Mouse (Mus musculus): ENCODE results near the gene Mtg1. TPM values are rescaled to one million over a fixed set of nuclear protein-coding genes. Genes with fewer than 3 reads are reported as not detected.

Mtg1 gene
- polyA plus RNA-seq (2015; fragmentation: Nextera tagmentation; extraction: Ambion mirVana), result 27.8 and 33.4 TPM in 2 replicates

DNA sequence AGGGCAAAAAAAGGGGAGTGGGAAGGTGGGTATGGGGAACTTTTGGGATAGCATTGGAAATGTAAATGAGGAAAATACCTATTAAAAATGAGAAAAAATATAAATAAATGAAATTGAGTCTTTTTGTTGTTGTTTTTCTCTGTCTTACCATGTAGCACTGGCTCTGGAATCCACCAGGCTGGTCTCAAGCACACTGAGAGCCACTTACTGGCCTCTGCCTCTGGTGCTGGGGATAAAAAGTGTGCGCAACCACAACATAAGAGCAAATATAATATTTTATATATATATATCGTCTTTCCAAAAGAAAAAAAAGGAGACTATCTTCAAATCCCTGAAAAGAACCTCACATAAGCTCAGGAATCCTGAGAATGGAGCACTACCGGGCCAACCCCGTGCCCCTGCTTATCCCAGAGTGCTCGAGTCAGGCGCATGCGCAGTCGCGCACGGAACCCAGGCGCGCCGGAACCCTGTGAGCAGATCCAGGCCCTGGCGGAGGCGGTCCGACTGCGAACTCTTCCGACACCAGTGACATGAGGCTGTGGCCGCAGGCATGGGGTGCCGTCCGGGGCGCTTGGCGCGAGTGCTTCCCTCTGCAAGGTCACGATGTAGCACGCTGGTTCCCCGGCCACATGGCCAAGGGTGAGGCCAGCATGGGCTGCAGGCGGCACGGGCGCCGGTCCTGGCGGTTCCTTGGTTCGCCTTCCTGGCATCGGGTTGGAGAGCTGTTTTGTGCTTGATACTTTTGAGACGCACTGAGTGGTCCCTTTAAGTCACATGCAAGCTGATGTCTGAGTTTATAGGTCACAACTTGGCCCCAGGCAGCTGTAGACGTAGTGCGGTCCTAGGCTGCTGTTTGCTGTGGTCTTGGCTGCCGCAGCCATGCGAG, at the start of gene Mtg1:
Gene Mtg1, plus strand, starts transcription at position 430 of the 886 bp plus-strand sequence.
- Histone ChIP-seq H3K36me3 (no peaks in the 10 kb centered on the region), H3K27me3 (no peaks in the 10 kb centered on the region), H3K4me2 (peak within 1 kb of the TSS; percentile 84), H3K4me1 (replicated peaks) (peaks cover 7% of the 10 kb centered on the region), H3K9me3 (replicated peaks) (no peaks in the 10 kb centered on the region), H3K4me3 (peak within 1 kb of the TSS; percentile 81), H3K9ac (peak within 1 kb of the TSS; percentile 91), H3K27ac (peak within 1 kb of the TSS; percentile 84)
- ATAC-seq (replicated peaks; ENCODE audit: insufficient number of reproducible peaks, insufficient read depth, low FRiP score, low read depth), result peak; percentile 97
- 2% methylated on average over 39 of the region's 39 CpGs for WGBS

- no peak overlapping the region for H3K27ac ChIP-seq
- ATAC-seq (replicated peaks; ENCODE audit: insufficient number of reproducible peaks, insufficient read depth, low FRiP score, low read depth), result no peak
- H3K4me3 ChIP-seq, result no peak overlapping the region
- no peak overlapping the region for H3K4me2 ChIP-seq
- H3K9ac ChIP-seq, result no peak overlapping the region
- H3K9me3 ChIP-seq (replicated peaks), result no peaks in the 10 kb centered on the region
- WGBS, result 73% methylated on average over 10 of the region's 10 CpGs
- no peaks in the 10 kb centered on the region for H3K27me3 ChIP-seq
- H3K4me1 ChIP-seq (replicated peaks), result peaks cover 11% of the 10 kb centered on the region
- H3K36me3 ChIP-seq, result no peaks in the 10 kb centered on the region
These were observed 46.8 kb upstream of the Mtg1 start for GRCm38 (mm10) chr7:140090601-140091000.

- Histone ChIP-seq H3K4me1 (replicated peaks) (peaks cover 12% of the 10 kb centered on the region), H3K36me3 (no peaks in the 10 kb centered on the region), H3K9ac (no peak within 1 kb of the TSS), H3K9me3 (replicated peaks) (no peaks in the 10 kb centered on the region), H3K4me2 (no peak within 1 kb of the TSS), H3K27me3 (no peaks in the 10 kb centered on the region), H3K27ac (no peak within 1 kb of the TSS), H3K4me3 (no peak within 1 kb of the TSS)
- 75% methylated on average over 5 of the region's 5 CpGs for WGBS
- ATAC-seq (replicated peaks; ENCODE audit: insufficient number of reproducible peaks, insufficient read depth, low FRiP score, low read depth), result no peak
These were observed 44.3 kb upstream of the Mtg1 start, which contains the start of gene Prap1 for GRCm38 (mm10) chr7:140092924-140093528. TSS of gene Prap1 (plus strand) at chr7:140093395.

GRCm38 (mm10) chr7:140094954-140095353, 42.4 kb upstream of the Mtg1 start:
- H3K4me1 ChIP-seq (replicated peaks), result peaks cover 12% of the 10 kb centered on the region
- H3K4me2 ChIP-seq, result no peak overlapping the region
- ATAC-seq (replicated peaks; ENCODE audit: insufficient number of reproducible peaks, insufficient read depth, low FRiP score, low read depth), result 0 out of 2 replicates have a peak, but pooled peaks have one; percentile 37
- no peaks in the 10 kb centered on the region for H3K9me3 ChIP-seq (replicated peaks)
- H3K27me3 ChIP-seq, result no peaks in the 10 kb centered on the region
- 38% methylated on average over 5 of the region's 5 CpGs for WGBS
- no peak overlapping the region for H3K27ac ChIP-seq
- no peak overlapping the region for H3K4me3 ChIP-seq
- H3K9ac ChIP-seq, result no peak overlapping the region
- no peaks in the 10 kb centered on the region for H3K36me3 ChIP-seq

DNA sequence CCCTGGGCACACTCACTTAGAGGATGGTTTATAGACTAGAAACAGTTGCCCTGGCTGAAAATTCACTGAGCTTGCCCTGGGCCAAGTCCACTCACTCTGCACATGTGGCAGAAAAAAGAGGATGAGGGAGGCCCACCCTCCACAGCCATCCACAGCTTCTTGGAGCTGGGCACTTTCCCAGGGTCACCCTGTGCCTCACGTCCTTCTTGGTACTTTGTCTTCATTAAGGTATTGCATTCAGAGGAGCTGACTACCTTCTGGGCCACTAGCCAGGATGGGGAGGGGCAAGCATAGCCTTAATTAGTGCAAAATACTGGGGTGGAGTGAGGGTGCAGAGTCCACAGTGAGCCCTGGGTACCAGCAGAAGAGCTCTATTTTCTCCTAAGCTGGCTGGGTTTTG, 41.8 kb upstream of the Mtg1 start:
- no peak overlapping the region for H3K27ac ChIP-seq
- ATAC-seq (replicated peaks; ENCODE audit: insufficient number of reproducible peaks, insufficient read depth, low FRiP score, low read depth), result no peak
- no peak overlapping the region for H3K9ac ChIP-seq
- H3K9me3 ChIP-seq (replicated peaks), result no peaks in the 10 kb centered on the region
- peaks cover 12% of the 10 kb centered on the region for H3K4me1 ChIP-seq (replicated peaks)
- no peaks in the 10 kb centered on the region for H3K27me3 ChIP-seq
- H3K4me2 ChIP-seq, result no peak overlapping the region
- H3K4me3 ChIP-seq, result no peak overlapping the region
- WGBS, result 29% methylated on average over 1 of the region's 1 CpGs
- H3K36me3 ChIP-seq, result no peaks in the 10 kb centered on the region

DNA sequence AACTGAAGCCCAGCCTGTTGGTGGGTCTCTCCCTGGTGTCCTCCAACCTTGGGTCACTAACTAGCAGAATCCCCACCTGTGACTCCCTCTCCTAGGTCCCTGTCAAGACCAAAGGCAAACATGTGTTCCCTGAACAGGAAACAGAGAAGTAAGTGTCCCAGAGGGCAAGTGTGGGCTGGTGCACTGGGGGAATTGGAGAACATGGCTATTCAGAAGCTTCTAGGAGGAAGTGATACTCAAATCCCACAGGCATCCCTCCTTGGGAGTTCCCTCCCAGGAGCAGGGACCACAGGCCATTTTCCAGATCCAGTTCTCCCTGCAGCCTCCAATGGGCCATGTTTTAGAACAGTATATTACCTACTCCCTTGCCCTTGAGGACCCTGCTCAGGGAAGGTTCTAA, 41.3 kb upstream of the Mtg1 start:
- no peak overlapping the region for H3K4me3 ChIP-seq
- ATAC-seq (replicated peaks; ENCODE audit: insufficient number of reproducible peaks, insufficient read depth, low FRiP score, low read depth), result no peak
- H3K4me2 ChIP-seq, result no peak overlapping the region

DNA sequence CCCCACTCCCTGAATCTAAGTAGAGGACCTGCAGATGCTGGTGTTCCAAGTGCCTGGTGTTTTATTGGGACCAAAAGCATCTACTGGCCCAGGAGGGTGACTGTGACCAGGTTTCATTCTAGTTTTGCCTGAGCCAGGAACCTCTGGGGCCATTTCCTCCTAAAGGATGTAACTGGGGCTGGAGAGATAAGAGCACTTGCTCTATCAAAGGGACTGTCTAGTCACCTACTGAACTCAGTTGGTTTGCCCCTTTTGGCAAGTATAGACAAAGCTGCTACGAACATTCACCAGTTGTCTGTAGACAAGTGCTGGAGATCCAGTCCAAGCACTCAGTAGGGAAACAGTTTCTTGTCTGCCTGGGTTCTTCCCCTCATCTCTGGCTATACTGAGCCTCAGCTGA, 38.9 kb upstream of the Mtg1 start:
- Histone ChIP-seq H3K9ac (no peak overlapping the region), H3K4me2 (no peak overlapping the region), H3K4me3 (no peak overlapping the region), H3K36me3 (no peaks in the 10 kb centered on the region), H3K4me1 (replicated peaks) (peaks cover 29% of the 10 kb centered on the region), H3K27ac (no peak overlapping the region), H3K27me3 (no peaks in the 10 kb centered on the region), H3K9me3 (replicated peaks) (no peaks in the 10 kb centered on the region)
- 60% methylated on average over 1 of the region's 1 CpGs for WGBS
- ATAC-seq (replicated peaks; ENCODE audit: insufficient number of reproducible peaks, insufficient read depth, low FRiP score, low read depth), result no peak

More for the DNA sequence above, 41.3 kb upstream of the Mtg1 start:
- Histone ChIP-seq H3K9me3 (replicated peaks) (no peaks in the 10 kb centered on the region), H3K4me1 (replicated peaks) (peaks cover 17% of the 10 kb centered on the region), H3K27ac (no peak overlapping the region), H3K9ac (no peak overlapping the region), H3K36me3 (no peaks in the 10 kb centered on the region), H3K27me3 (no peaks in the 10 kb centered on the region)

GRCm38 (mm10) chr7:140101498-140101897, 35.9 kb upstream of the Mtg1 start:
- H3K27ac ChIP-seq, result peak overlapping the region; percentile 92

GRCm38 (mm10) chr7:140101993-140102860, 35.1 kb upstream of the Mtg1 start, which contains the start of gene Fuom:
TSS of gene Fuom (minus strand) at chr7:140102441.
- Histone ChIP-seq H3K27me3 (no peaks in the 10 kb centered on the region), H3K4me3 (peak within 1 kb of the TSS; percentile 59), H3K9ac (peak within 1 kb of the TSS; percentile 69), H3K4me2 (peak within 1 kb of the TSS; percentile 76), H3K27ac (peak within 1 kb of the TSS; percentile 92), H3K4me1 (replicated peaks) (peaks cover 17% of the 10 kb centered on the region), H3K9me3 (replicated peaks) (no peaks in the 10 kb centered on the region), H3K36me3 (peaks cover 16% of the 10 kb centered on the region)
- WGBS, result under 1% methylated on average over 30 of the region's 30 CpGs
- peak; percentile 91 for ATAC-seq (replicated peaks; ENCODE audit: insufficient number of reproducible peaks, insufficient read depth, low FRiP score, low read depth)

More at GRCm38 (mm10) chr7:140101498-140101897, 35.9 kb upstream of the Mtg1 start:
- Histone ChIP-seq H3K4me2 (peak overlapping the region; percentile 76), H3K36me3 (peaks cover 10% of the 10 kb centered on the region), H3K9me3 (replicated peaks) (no peaks in the 10 kb centered on the region), H3K9ac (peak overlapping the region; percentile 69), H3K4me1 (replicated peaks) (peaks cover 17% of the 10 kb centered on the region), H3K4me3 (peak overlapping the region; percentile 59), H3K27me3 (no peaks in the 10 kb centered on the region)
- no peak; the same call in 1 of the 2 replicates for ATAC-seq (replicated peaks; ENCODE audit: insufficient number of reproducible peaks, insufficient read depth, low FRiP score, low read depth)
- WGBS, result 69% methylated on average over 10 of the region's 10 CpGs

GRCm38 (mm10) chr7:140104009-140104408, 33.4 kb upstream of the Mtg1 start:
- H3K4me2 ChIP-seq, result no peak overlapping the region
- H3K36me3 ChIP-seq, result peaks cover 32% of the 10 kb centered on the region
- H3K4me1 ChIP-seq (replicated peaks), result peaks cover 17% of the 10 kb centered on the region
- ATAC-seq (replicated peaks; ENCODE audit: insufficient number of reproducible peaks, insufficient read depth, low FRiP score, low read depth), result no peak
- H3K9ac ChIP-seq, result no peak overlapping the region
- H3K27me3 ChIP-seq, result no peaks in the 10 kb centered on the region
- no peak overlapping the region for H3K27ac ChIP-seq
- 80% methylated on average over 4 of the region's 4 CpGs for WGBS
- no peak overlapping the region for H3K4me3 ChIP-seq
- H3K9me3 ChIP-seq (replicated peaks), result no peaks in the 10 kb centered on the region

DNA sequence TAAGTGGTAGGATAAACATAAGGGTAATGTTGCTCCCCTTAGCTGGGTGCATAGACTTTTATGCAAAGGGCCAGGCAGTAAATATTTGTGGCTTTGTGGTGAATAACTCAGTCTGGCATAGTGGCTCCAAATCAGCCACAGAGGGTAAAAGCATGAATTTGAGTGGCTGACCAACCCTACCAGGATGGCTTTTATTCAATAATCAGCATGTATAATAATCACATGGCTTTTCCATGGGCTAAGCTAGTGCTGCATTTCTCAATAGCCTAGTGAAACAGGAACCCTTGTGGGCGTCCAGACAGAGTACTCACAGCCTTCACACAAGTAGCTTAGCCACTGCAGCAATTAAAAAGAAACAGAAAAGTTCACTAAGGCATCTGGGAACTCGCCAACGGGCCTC, 25.4 kb upstream of the Mtg1 start:
- 0 out of 2 replicates have a peak, but pooled peaks cover 3% of the 10 kb centered on the region for H3K4me1 ChIP-seq (replicated peaks)
- peaks cover 58% of the 10 kb centered on the region for H3K36me3 ChIP-seq
- H3K4me3 ChIP-seq, result no peak overlapping the region
- no peak overlapping the region for H3K27ac ChIP-seq
- H3K9ac ChIP-seq, result no peak overlapping the region
- H3K4me2 ChIP-seq, result no peak overlapping the region
- no peak for ATAC-seq (replicated peaks; ENCODE audit: insufficient number of reproducible peaks, insufficient read depth, low FRiP score, low read depth)
- no peaks in the 10 kb centered on the region for H3K9me3 ChIP-seq (replicated peaks)
- no peaks in the 10 kb centered on the region for H3K27me3 ChIP-seq
- WGBS, result 62% methylated on average over 3 of the region's 3 CpGs

Measured in heart, embryonic 15.5 days (tissue).